Mouse (Mus musculus): ENCODE data around the gene Tmem116. TPM values are rescaled to one million over a fixed set of nuclear protein-coding genes. Genes with fewer than 3 reads are reported as not detected.

Gene Tmem116
- 10 to 100 TPM in 1 of 4 experiments, 1 to 10 TPM in 3; 6.6 to 10.1 (median 7.8) TPM for total RNA-seq (2022)

DNA sequence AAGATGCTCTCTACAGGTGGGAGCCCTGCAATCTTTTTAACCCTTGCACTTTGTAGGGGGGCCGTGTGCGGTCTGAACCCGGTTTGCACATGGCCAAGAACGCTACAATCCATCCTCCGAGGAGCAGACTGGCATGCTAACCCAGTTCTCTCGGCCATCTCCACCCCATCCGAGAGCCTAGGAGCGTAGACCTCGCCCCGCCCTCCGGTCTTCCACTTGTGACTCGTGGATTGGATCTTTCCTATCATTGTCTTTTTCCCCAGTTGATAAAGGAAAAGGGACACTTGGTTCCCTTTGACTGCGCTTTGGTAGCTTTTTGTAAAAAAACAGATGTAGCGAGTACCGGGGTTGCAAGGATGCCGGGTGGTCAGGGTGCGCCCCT is at the start of gene Tmem116:
Gene Tmem116 (plus strand): TSS at position 250 of the 382 bp plus-strand sequence.
- DNase-seq (ENCODE audit: low spot score in 2 of 2) = peak in 1 of 2 experiments; percentile 32

DNA sequence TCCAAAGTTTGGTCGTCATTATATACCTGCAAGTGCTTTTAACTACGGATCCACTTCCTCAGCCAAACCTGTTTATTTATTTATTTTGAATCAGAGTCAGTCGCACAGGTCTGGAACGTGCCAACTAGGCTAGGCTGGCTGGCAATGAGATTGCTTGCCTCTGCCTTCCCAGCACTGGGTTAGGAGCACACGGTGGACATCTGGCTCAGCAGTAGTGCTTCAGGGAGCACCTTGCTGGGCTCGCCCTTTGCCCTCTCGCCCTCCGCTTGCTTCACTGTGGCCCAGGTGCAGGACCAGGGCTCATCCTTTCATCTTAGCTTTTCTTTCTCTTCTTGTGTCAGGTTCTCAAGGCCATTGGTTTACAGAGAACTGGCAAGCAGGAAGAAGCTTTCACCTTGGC is 43.8 kb upstream of the Tmem116 start:
- DNase-seq (ENCODE audit: low spot score in 2 of 2) = no peak

DNA sequence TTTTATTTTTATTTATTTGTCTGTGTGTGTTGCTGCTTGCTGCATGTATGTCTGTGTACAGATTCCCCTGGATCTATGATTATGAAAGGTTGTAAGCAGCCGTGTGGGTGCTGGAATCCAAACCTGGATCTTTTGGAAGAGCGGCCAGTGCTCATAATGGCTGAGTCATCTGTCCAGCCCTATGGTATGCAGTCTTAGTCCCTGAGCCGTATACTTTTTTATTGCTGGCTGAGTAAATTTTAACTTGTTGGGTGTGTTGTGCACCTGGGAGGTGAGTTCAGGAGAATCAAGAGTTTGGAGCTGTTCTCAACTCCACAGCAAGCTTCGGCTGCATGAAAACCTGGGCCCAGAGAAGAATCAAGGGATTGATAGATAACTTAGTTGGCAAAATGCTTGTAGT is 40.7 kb upstream of the Tmem116 start:
- no peak for DNase-seq (ENCODE audit: low spot score in 2 of 2)

- DNase-seq (ENCODE audit: low spot score in 2 of 2) = no peak
Observed at GRCm38 (mm10) chr5:121420721-121421120, 31.0 kb upstream of the Tmem116 start.

DNA sequence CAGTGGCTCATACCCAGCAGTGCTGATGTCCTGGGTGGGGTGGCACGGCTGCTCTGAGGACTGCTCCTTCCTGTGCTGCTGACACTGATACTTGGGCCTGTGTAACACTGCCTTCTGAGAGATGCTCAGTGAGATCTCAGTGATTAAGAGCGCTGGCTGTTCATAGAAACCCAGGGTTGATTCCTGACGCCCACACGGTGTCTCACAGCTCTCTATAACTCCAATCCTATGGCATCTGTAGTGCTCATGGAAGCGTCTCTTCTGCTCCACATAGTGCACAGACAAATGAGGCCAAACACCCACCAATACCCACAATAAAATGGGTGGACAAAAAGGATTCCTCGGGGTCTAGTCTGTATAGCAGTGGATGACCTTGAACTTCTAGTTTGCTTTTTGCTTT is 28.9 kb upstream of the Tmem116 start:
- peak in 1 of 2 experiments; percentile 22 for DNase-seq (ENCODE audit: low spot score in 2 of 2)

DNA sequence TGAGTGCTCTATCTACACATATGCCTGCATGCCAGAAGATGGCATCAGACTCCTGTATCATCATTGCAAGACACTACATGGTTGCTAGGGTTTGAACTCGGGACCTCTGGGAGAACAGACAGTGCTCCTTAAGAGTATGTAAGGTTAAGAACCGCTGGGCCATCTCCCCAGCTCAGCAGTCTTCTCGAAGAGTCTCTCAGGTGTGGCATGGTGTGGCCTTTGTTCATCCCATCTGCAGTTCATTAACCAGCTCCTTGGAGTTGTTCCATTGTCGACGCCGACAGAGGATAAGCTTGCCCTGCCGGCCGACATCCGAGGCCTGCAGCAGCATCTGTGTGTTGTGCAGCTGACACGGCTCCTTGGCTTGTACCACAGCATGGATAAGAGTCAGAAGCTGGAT is 28.4 kb upstream of the Tmem116 start:
- no peak for DNase-seq (ENCODE audit: low spot score in 2 of 2)

DNA sequence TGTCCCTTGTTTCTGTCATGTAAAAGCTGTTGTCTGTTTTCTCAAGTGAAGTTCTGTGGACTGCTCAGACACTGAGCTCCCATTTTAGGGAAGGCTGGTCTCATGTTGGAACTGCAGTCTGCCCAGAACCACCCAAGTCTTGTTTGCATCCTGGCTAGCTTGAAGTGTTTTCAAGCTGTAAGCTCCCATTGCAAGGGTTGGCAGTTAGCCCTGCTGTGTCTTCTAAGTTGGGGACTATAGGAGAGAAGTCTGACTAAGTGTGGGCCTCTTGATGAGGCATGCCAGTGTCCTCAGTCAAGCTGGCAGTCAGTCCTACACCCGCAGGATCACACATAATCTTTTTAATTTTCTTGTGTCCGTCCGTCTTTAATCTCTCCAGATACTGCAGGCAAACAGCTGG is 22.7 kb upstream of the Tmem116 start:
- no peak for DNase-seq (ENCODE audit: low spot score in 2 of 2)

DNA sequence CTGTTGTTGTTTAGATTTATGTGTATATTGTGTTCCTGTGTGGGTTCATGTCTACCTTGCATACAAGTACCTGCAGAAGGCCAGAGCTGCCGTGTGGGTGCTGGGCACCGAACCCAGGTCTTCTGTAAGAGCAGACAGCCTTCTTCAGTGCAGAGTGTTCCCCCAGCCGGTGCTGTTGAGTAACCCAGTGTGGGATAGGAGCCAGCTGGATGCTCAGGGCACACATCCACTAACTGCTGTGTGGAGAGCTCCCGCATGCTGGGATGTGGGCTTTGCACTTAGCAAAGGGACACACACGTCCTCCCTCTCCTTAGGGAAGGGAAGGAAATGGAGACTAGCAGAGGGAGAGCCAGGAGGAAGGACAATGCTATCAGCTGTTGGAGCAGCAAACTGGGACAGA is 13.6 kb upstream of the Tmem116 start:
- no peak for DNase-seq (ENCODE audit: low spot score in 2 of 2)

- DNase-seq (ENCODE audit: low spot score in 2 of 2) = no peak
Observed at GRCm38 (mm10) chr5:121438756-121439155, 12.9 kb upstream of the Tmem116 start.

DNA sequence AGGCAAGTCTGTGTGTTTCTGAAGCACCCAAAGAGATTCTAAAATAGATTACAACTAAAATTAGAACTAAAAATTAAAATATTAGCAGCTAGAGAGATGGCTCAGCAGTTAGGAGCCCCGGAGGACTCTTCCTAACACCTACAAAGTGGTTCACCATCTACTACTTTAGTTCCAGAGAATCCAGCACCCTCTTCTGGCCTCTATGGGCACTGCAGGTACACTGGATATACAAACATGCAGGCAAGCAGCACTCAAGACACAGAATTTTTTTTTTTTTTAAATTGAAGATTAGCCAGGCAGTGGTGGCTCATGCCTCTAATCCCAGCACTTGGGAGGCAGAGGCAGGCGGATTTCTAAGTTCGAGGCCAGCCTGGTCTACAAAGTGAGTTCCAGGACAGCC is 8.1 kb upstream of the Tmem116 start:
- DNase-seq (ENCODE audit: low spot score in 2 of 2) = no peak

DNA sequence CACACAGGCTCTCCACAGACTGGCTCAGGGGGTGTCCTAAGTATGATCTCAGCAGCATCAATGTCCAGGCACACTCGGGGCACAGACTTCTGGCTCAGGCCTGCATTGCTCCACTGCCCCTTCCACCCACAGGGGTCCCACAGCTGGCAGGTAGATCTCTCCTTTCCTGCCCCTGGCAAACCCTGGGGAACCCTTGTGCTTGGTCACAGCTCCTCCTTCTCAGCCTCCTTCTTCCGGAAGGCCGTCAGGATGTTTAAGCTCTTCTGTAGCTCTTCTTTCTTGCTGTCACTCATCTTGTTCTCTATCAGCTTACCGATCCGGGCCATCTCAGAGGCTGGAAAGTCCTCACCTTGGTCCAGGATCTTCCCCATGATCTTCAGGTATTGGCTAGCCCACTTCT is 6.8 kb upstream of the Tmem116 start:
- DNase-seq (ENCODE audit: low spot score in 2 of 2) = no peak

GRCm38 (mm10) chr5:121448450-121448849 is 3.2 kb upstream of the Tmem116 start:
- DNase-seq (ENCODE audit: low spot score in 2 of 2) = no peak

DNA sequence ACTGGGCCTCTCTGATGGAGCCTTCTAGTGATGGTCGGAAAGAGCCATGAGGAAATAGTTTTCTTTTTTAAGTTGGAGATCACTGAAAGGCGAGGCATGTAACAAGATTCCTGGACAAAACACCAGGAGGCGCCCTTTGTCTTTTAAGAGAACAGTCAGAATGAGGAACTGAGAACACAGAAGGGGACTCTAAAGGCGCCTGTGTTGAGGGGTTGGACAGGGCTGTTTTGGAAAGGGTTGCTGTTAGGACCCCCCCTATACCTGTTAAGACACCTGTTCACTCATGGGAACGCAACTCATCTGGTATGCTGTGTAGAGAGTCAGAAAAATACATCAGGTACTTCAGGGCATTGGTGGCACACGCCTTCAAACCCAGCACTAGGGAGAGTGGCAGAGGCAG is 1.7 kb upstream of the Tmem116 start:
- DNase-seq (ENCODE audit: low spot score in 2 of 2) = no peak

DNA sequence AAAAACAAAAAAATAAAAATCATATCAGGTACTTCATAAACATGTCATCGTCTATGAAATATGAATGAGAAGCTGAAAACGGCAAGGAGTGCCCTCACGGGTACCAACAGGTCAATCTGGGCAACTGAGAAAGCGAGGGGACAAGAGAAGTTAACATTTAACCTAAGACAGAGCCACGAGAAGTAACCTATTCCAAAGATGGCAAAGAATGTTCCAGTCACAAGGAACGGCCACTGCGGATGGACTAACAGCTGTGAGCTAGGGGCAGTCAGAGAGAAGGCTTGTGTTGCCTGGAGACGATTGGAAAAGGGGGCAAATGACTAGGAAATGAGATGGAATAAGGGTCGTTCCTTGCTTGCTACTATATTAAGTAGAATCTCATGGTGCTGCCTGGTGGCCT is 1.2 kb upstream of the Tmem116 start:
- no peak for DNase-seq (ENCODE audit: low spot score in 2 of 2)

DNA sequence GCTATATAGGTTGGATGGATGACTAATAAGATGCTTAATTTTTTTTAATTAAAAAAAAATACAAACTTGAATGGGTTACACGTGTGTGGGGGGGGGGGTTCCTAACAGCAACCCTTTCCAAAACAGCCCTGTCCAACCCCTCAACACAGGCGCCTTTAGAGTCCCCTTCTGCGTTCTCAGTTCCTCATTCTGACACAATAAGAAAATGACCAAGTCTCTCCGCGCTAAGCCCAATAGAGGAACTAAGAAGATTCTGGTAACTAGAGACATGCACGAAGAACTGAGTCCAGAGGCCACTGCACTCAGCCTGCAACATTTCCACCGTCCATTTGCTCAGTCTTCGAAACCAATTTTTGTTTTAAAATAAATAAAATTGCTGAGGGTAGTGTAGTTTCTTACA is 490 bp upstream of the Tmem116 start:
- no peak for DNase-seq (ENCODE audit: low spot score in 2 of 2)

- DNase-seq (ENCODE audit: low spot score in 2 of 2) = peak; percentile 92 to 98
Observed at GRCm38 (mm10) chr5:121452026-121452869, 555 bp downstream of the Tmem116 start, which contains the start of gene Erp29. Erp29 (minus strand) TSS chr5:121452506.

DNA sequence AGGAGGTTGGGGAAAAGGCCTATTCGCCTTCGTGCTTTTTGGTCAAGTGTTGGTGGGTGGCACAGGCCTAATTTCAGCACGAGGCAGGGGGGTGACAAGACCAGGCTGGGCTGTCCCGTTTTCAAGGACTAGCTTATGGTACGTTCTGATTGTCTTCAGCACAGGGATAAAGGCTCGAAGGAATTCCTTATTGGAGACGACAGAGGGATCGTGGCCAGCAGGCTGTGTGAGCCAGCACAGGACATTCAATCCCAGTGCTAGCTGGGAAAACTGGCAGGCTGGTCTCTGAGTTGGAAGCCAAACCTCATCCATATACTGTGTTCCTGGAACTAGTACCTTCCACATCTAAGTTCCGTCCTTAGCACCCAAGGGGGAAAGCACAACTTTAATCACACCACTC is 1.2 kb downstream of the Tmem116 start:
- DNase-seq (ENCODE audit: low spot score in 2 of 2) = no peak

DNA sequence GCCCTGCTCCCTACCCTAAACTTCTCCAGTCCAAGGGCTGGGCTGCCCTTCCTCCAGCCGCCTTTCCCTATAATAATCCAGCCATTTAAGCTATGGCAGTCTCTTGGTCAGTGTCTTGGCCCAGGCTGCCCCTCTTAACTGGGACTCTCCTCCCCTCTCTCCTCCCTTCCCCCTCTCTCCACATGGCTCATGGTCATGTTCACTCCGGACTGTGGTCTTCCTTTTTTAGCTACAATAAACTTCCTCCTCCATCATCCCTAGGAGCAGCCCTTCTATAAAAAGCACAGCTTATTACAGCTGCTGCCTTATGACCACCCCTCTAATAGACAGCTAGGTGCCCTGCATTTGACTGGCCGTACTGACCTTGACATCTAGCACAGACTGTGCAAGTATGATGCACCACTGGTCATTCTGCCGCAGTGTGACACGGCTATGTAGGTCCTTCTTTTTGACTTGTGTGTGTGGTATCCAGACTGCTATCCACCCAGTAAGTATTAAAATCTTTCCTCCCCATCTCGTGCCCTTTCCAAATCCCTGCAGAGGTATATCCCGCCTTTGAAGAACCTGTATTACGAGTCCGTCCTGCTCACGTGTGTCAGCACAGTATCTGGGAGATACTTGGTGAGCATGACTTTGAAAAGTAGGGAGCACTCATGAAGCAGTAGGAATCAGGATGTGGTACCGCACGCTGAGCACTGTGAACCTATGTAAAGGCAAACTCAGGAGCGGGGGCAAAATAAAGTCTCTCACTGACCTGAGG is 2.2 kb downstream of the Tmem116 start:
- no peak for DNase-seq (ENCODE audit: low spot score in 2 of 2)

DNA sequence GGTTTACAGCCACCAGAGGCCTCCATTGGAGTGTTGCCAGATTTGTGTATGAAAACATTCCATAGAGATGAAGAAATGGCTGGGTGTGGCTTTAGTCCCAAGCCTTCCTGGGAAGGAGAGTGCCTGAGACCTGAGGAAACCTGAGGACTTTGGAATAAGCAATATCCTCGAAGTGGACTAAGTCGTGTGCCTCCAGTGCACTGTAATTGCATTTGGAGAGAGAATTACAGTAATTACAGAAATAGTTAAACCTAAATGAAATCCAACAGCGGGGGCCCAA is 2.8 kb downstream of the Tmem116 start:
- no peak for DNase-seq (ENCODE audit: low spot score in 2 of 2)

DNA sequence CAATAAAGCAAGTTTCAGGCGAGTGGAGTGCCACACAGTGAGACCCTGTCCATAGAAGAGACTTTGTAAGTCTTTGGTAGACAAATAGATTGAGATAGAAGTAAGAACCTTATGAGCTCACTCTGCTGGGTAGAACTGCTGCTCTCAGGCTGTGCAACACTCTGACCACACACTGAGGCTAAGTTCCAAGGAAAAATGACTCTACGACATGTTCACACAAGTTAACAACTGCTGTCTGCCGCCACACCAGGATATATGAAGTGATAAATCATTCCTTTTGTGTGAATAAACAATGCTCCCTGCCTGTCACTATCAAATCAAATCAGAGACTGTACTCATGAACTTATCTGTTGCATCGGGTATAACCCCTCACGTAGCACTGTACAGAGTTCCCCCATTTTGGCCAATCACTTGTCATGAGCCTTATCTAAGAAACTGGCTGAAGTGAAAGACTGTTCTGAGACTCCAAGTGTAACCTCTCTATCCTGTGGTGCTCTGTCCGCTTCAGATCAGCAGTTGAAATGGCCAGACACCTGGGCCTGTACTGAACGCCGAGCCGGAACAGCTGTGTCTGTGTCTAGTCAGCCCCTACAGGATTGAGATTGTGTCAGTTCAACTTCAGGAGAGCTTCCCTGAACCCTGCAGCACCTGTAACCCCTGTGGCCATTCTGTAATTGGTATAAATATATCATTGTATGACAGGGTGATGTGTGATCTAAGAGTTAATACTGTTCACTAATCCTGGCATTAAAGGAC is 4.0 kb downstream of the Tmem116 start:
- DNase-seq (ENCODE audit: low spot score in 2 of 2) = no peak

DNA sequence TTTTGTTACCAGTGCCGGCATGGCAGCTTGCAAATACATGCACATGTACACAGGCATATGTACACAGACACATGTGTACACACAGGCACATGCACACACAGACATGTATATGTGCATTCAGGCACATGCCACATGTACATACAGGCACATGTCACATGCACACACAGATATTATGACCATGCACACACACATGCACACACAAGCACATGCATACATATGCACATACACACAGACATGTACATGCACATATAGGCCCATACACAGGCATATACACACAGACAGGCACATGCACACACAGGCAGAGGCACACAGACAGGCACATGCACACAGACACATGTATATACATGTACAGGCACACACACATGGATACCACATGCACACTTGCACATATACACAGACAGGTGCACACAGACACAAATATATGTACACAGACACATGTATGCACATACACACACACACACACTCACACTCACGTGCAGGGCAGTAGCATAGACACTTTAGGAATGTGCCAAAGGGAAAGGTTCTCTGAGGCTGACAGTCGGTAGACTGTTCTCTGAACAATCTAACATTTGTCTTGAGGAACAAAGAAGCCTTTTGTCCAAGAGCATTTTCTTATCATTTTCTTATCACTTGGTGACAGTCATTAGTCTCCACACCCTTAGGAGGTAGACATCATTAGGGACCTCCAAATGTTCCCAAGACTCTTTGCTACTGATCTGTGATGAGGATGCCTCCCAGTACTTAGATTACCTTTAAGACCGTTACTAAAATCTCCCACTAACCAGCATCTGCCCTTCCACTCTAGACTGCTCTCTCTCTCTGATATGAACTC is 9.9 kb downstream of the Tmem116 start:
- no peak for DNase-seq (ENCODE audit: low spot score in 2 of 2)

All from left cerebral cortex, adult 8-10 months (tissue).